Mouse (Mus musculus) thymus, postnatal 4 days (tissue): ENCODE results near the gene Pex14.
"Not testable (repeated sequence)": the region's sequence is repeated elsewhere in the genome, so short reads cannot be mapped to it uniquely, and the experiment has no call there.

ENCODE experiments used
- DNase-seq: peaks from one replicate; pipeline ENCODE4 v3.0.0; 2021

Gene Pex14

GRCm38 (mm10) chr4:149101456-149101855 lies 1.8 kb upstream of the Pex14 start:
- DNase-seq: no peak

- DNase-seq: not testable (repeated sequence)
These were observed 773 bp upstream of the Pex14 start for GRCm38 (mm10) chr4:149100449-149100848.

GRCm38 (mm10) chr4:149098571-149098970 lies 1.1 kb downstream of the Pex14 start:
- no peak for DNase-seq

GRCm38 (mm10) chr4:149097956-149098355 lies 1.7 kb downstream of the Pex14 start:
- DNase-seq: no peak

- DNase-seq: no peak
These were observed 8.3 kb downstream of the Pex14 start for GRCm38 (mm10) chr4:149091364-149091763.

GRCm38 (mm10) chr4:149085381-149085780 lies 14.3 kb downstream of the Pex14 start:
- DNase-seq: no peak

- DNase-seq: no peak
These were observed 18.1 kb downstream of the Pex14 start for GRCm38 (mm10) chr4:149081528-149081927.

GRCm38 (mm10) chr4:149080111-149080510 lies 19.6 kb downstream of the Pex14 start:
- DNase-seq: no peak

- no peak for DNase-seq
These were observed 20.0 kb downstream of the Pex14 start for GRCm38 (mm10) chr4:149079629-149080028.

- no peak for DNase-seq
These were observed 21.4 kb downstream of the Pex14 start for GRCm38 (mm10) chr4:149078261-149078660.

- DNase-seq: peak; percentile 84
These were observed 23.7 kb downstream of the Pex14 start for GRCm38 (mm10) chr4:149075871-149076575.

GRCm38 (mm10) chr4:149075073-149075472 lies 24.6 kb downstream of the Pex14 start:
- DNase-seq: no peak

GRCm38 (mm10) chr4:149066672-149067551 lies 32.8 kb downstream of the Pex14 start:
- DNase-seq: peak; percentile 70

- peak; percentile 22 for DNase-seq
These were observed 35.4 kb downstream of the Pex14 start for GRCm38 (mm10) chr4:149064061-149064854.

- DNase-seq: no peak
These were observed 37.0 kb downstream of the Pex14 start for GRCm38 (mm10) chr4:149062406-149063318.

- no peak for DNase-seq
These were observed 38.3 kb downstream of the Pex14 start for GRCm38 (mm10) chr4:149061432-149061718.

- no peak for DNase-seq
These were observed 38.9 kb downstream of the Pex14 start for GRCm38 (mm10) chr4:149060621-149061431.

- no peak for DNase-seq
These were observed 40.0 kb downstream of the Pex14 start for GRCm38 (mm10) chr4:149059713-149060112.

GRCm38 (mm10) chr4:149058298-149058697 lies 41.4 kb downstream of the Pex14 start:
- DNase-seq: no peak

- DNase-seq: no peak
These were observed 42.2 kb downstream of the Pex14 start for GRCm38 (mm10) chr4:149057470-149057869.

- DNase-seq: no peak
These were observed 42.7 kb downstream of the Pex14 start for GRCm38 (mm10) chr4:149056957-149057356.
